9 mouse cellular contexts compared by ENCODE assay signal in genomic region chr5:147645001-147645645, GRCm38 (mm10).
DNase-seq lines count a peak whose midpoint lies in the region; ATAC-seq and TF ChIP-seq lines count a peak whose summit lies in the region.
"Had no signal": no experiment of that assay in that cellular context is flagged by ENCODE, and none has a peak within 500 bp of the region (broad histone marks: within the 10 kb centered on the region; RNA-seq: fewer than 3 reads in every experiment).

No protein-coding gene starts in this region.

- no peaks in the 10 kb centered on the region for H3K36me3 ChIP-seq in midbrain, embryonic 11.5 days (ENCODE audit: control insufficient read depth, insufficient read depth, low read length)
- no peaks in the 10 kb centered on the region for H3K36me3 ChIP-seq in midbrain, embryonic 13.5 days
- H3K36me3 ChIP-seq in heart, embryonic 12.5 days, result peaks cover 3% of the 10 kb centered on the region; the same call in 1 of the 2 replicates
- H3K36me3 ChIP-seq in lung, postnatal 0 days (ENCODE audit: insufficient read depth, low read length), result no peaks in the 10 kb centered on the region

- no peak overlapping the region for H3K9ac ChIP-seq in midbrain, embryonic 11.5 days (ENCODE audit: low read length)
- no peak overlapping the region for H3K9ac ChIP-seq in midbrain, embryonic 13.5 days (replicated peaks)
- no peak overlapping the region for H3K9ac ChIP-seq in heart, embryonic 12.5 days
- H3K9ac ChIP-seq in lung, postnatal 0 days (replicated peaks; ENCODE audit: low read depth), result no peak overlapping the region
- H3K9ac ChIP-seq: liver, embryonic 14.5 days had no signal

- ATAC-seq in midbrain, embryonic 11.5 days (ENCODE audit: low FRiP score), result no peak
- no peak for ATAC-seq in midbrain, embryonic 13.5 days
- ATAC-seq in heart, embryonic 12.5 days (ENCODE audit: insufficient number of reproducible peaks, low FRiP score), result peak; percentile 82
- ATAC-seq in lung, postnatal 0 days, result peak; percentile 76
- ATAC-seq in erythroid progenitor cell, adult 5-6 weeks (replicated peaks; ENCODE audit: low FRiP score, poor library complexity, severe bottlenecking), result no peak

- no peak for TF ChIP-seq CTCF in lung, postnatal 0 days (IDR thresholded peaks at IDR 0.05)

- H3K4me2 ChIP-seq in midbrain, embryonic 11.5 days, result no peak overlapping the region
- H3K4me2 ChIP-seq in midbrain, embryonic 13.5 days (replicated peaks), result no peak overlapping the region
- H3K4me2 ChIP-seq in heart, embryonic 12.5 days, result no peak overlapping the region
- no peak overlapping the region for H3K4me2 ChIP-seq in lung, postnatal 0 days (replicated peaks; ENCODE audit: low read depth, low read length)

- H3K27me3 ChIP-seq in midbrain, embryonic 11.5 days (ENCODE audit: control insufficient read depth, insufficient read depth, low read length), result no peaks in the 10 kb centered on the region
- H3K27me3 ChIP-seq in midbrain, embryonic 13.5 days, result no peaks in the 10 kb centered on the region
- H3K27me3 ChIP-seq in heart, embryonic 12.5 days (replicated peaks), result no peaks in the 10 kb centered on the region
- H3K27me3 ChIP-seq in lung, postnatal 0 days (replicated peaks; ENCODE audit: insufficient read depth, low read length), result no peaks in the 10 kb centered on the region

- peak; percentile 81 for DNase-seq in midbrain, embryonic 11.5 days (ENCODE audit: low spot score, missing footprints)
- DNase-seq in fibroblast of lung, adult 2 months (ENCODE audit: low read depth), result peak; percentile 21
- DNase-seq in large intestine, adult 2 months (ENCODE audit: low read depth, low spot score), result peak; percentile 1
- DNase-seq in lung, postnatal 0 days (ENCODE audit: low spot score), result peak; percentile 90
- DNase-seq in urinary bladder, adult 2 months (ENCODE audit: low spot score), result peak; percentile 32

- no peak overlapping the region for H3K27ac ChIP-seq in midbrain, embryonic 11.5 days (ENCODE audit: low read depth, low read length)
- no peak overlapping the region for H3K27ac ChIP-seq in midbrain, embryonic 13.5 days
- peak overlapping the region; percentile 88 for H3K27ac ChIP-seq in heart, embryonic 12.5 days (ENCODE audit: poor library complexity, severe bottlenecking)
- no peak overlapping the region for H3K27ac ChIP-seq in lung, postnatal 0 days (ENCODE audit: low read length)
- H3K27ac ChIP-seq: liver, embryonic 14.5 days had no signal

- no peak overlapping the region for H3K4me3 ChIP-seq in midbrain, embryonic 11.5 days (ENCODE audit: low read depth, low read length)
- no peak overlapping the region for H3K4me3 ChIP-seq in midbrain, embryonic 13.5 days (replicated peaks)
- H3K4me3 ChIP-seq in heart, embryonic 12.5 days, result no peak overlapping the region
- no peak overlapping the region for H3K4me3 ChIP-seq in lung, postnatal 0 days (ENCODE audit: low read depth, low read length)

- no peaks in the 10 kb centered on the region for H3K9me3 ChIP-seq in midbrain, embryonic 11.5 days (ENCODE audit: control insufficient read depth, low read length)
- H3K9me3 ChIP-seq in midbrain, embryonic 13.5 days, result no peaks in the 10 kb centered on the region
- H3K9me3 ChIP-seq in heart, embryonic 12.5 days (replicated peaks), result no peaks in the 10 kb centered on the region
- no peaks in the 10 kb centered on the region for H3K9me3 ChIP-seq in lung, postnatal 0 days (ENCODE audit: low read length)

- TF ChIP-seq EP300 in lung, postnatal 0 days (IDR thresholded peaks at IDR 0.05), result peak; percentile 58

- 84% methylated on average over 12 of the region's 12 CpGs for WGBS in midbrain, embryonic 11.5 days
- 77% methylated on average over 12 of the region's 12 CpGs for WGBS in midbrain, embryonic 13.5 days
- WGBS in heart, embryonic 12.5 days, result 30% methylated on average over 12 of the region's 12 CpGs
- 29% methylated on average over 12 of the region's 12 CpGs for WGBS in large intestine, adult 2 months
- 29% methylated on average over 12 of the region's 12 CpGs for WGBS in lung, postnatal 0 days

- H3K4me1 ChIP-seq in midbrain, embryonic 11.5 days (ENCODE audit: control insufficient read depth, insufficient read depth, low read length), result no peaks in the 10 kb centered on the region
- H3K4me1 ChIP-seq in midbrain, embryonic 13.5 days (replicated peaks), result no peaks in the 10 kb centered on the region
- H3K4me1 ChIP-seq in heart, embryonic 12.5 days (replicated peaks), result peaks cover 29% of the 10 kb centered on the region
- peaks cover 4% of the 10 kb centered on the region; the same call in 1 of the 2 replicates for H3K4me1 ChIP-seq in lung, postnatal 0 days (ENCODE audit: insufficient read depth, low read depth, low read length)

Comparison
In these comparisons a context has a peak if more than half of its experiments do, and no peak if none do; other contexts are left out.
1. ATAC-seq: peak in heart, embryonic 12.5 days (single experiment) and lung, postnatal 0 days (single experiment); none in midbrain, embryonic 11.5 days (single experiment), midbrain, embryonic 13.5 days (single experiment) and erythroid progenitor cell, adult 5-6 weeks (single experiment).
2. DNase-seq: peak in every context shown above with its lines; median percentile 90 in lung, postnatal 0 days; 81 in midbrain, embryonic 11.5 days; 32 in urinary bladder, adult 2 months; 21 in fibroblast of lung, adult 2 months; 1 in large intestine, adult 2 months.